Mouse (Mus musculus) hindbrain, embryonic 15.5 days (tissue): ENCODE data around the gene Clnk. TPM values are rescaled to one million over a fixed set of nuclear protein-coding genes. Genes with fewer than 3 reads are reported as not detected.

Experiments
- ATAC-seq: fragments of 200-750 bp; cut with Nextera tagmentation; 2 replicates; pipeline ENCODE4 v1.8.0; 2017; ENCODE audit warnings: low read depth, moderate number of reproducible peaks, moderate TSS enrichment; ENCODE audit not compliant: low FRiP score
- H3K27ac ChIP-seq: fragments of 300-500 bp; sonication (generic); replicated peaks from 2 replicates; pipeline ENCODE4 v1.5.1; 2015; ENCODE audit warnings: mild to moderate bottlenecking, inconsistent platforms
- H3K27me3 ChIP-seq: fragments of 300-500 bp; sonication (generic); 2 replicates; pipeline ENCODE4 v1.6.1; 2015; ENCODE audit warnings: control low read depth, inconsistent platforms
- H3K36me3 ChIP-seq: fragments of 300-500 bp; sonication (generic); 2 replicates; pipeline ENCODE4 v1.6.1; 2015; ENCODE audit warnings: control low read depth, inconsistent platforms
- H3K4me1 ChIP-seq: fragments of 300-500 bp; sonication (generic); replicated peaks from 2 replicates; pipeline ENCODE4 v1.6.1; 2015; ENCODE audit warnings: control low read depth, inconsistent platforms
- H3K4me2 ChIP-seq: fragments of 300-500 bp; sonication (generic); 2 replicates; pipeline ENCODE4 v1.6.1; 2015; ENCODE audit warnings: moderate library complexity, mild to moderate bottlenecking, inconsistent platforms
- H3K4me3 ChIP-seq: fragments of 300-500 bp; sonication (generic); 2 replicates; pipeline ENCODE4 v1.5.1; 2015; ENCODE audit warnings: mild to moderate bottlenecking, inconsistent platforms
- H3K9ac ChIP-seq: fragments of 300-500 bp; sonication (generic); 2 replicates; pipeline ENCODE4 v1.6.1; 2015; ENCODE audit warnings: inconsistent platforms
- H3K9me3 ChIP-seq: fragments of 300-500 bp; sonication (generic); 2 replicates; pipeline ENCODE4 v1.6.1; 2016; ENCODE audit warnings: control low read depth, inconsistent platforms
- WGBS: fragments of 180-500 bp; shearing (Covaris S2); methylation state at CpG from one replicate; pipeline ENCODE4 v1.1.7; 2015; 5-methylcytosine and 5-hydroxymethylcytosine counted together
- polyA plus RNA-seq: library from polyadenylated mRNA; unstranded; fragments of >200 nt; fragmentation: Nextera tagmentation; extraction: Ambion mirVana; gene quantifications from 2 replicates; pipeline ENCODE4 v1.2.1, GENCODE M21; 2015

The Clnk gene
- polyA plus RNA-seq, 1 experiment from 2014 or later = 0.09 TPM

DNA sequence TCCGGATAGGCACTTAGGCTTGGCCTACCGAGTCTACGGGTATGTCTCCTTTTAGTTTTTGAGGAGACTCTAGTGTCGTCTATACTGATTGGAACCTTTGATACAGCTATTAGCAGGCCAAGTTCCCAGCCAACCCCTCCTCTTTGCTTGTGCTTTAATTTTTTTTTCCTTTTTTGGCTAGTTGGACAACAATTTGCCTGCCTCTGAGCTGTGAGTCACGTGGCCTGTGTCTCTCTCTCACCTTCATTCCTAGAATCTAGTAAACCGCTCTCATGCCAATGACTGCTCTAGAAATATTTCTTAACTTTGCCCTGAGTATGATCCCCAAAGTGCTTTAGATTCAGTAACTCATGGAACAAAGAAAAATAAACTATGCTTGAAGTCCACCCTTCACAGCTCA is 173.7 kb downstream of the Clnk start:
- ATAC-seq = no peak
- Histone ChIP-seq H3K4me2 (no peak overlapping the region), H3K27ac (no peak overlapping the region), H3K9ac (no peak overlapping the region), H3K9me3 (no peaks in the 10 kb centered on the region), H3K4me1 (no peaks in the 10 kb centered on the region), H3K36me3 (no peaks in the 10 kb centered on the region), H3K27me3 (no peaks in the 10 kb centered on the region), H3K4me3 (no peak overlapping the region)
- WGBS = 90% methylated on average over 6 of the region's 6 CpGs

DNA sequence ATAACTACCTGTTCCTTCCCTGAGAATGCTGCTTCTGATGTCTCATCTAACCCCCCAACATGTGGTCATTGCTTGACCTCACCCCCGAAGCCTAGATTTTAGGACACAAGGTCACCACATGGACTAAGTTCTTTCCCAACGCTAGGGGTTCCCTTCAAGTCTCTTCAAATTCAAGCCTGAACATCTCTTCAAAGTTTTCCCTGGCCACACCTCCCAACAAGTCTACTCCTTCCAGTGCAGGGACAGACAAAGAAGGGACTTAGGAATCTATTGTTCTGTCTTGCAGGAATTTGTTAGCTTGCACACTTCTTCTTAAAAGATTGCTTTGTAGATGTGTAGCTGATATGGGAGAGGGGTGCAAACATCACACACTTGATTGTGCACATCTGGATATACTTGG is 174.5 kb downstream of the Clnk start:
- H3K36me3 ChIP-seq = no peaks in the 10 kb centered on the region
- no peaks in the 10 kb centered on the region for H3K9me3 ChIP-seq
- ATAC-seq = no peak
- WGBS = 73% methylated on average over 2 of the region's 2 CpGs
- no peaks in the 10 kb centered on the region for H3K27me3 ChIP-seq
- no peak overlapping the region for H3K4me3 ChIP-seq
- H3K4me2 ChIP-seq = no peak overlapping the region
- no peak overlapping the region for H3K27ac ChIP-seq
- no peaks in the 10 kb centered on the region for H3K4me1 ChIP-seq
- no peak overlapping the region for H3K9ac ChIP-seq

DNA sequence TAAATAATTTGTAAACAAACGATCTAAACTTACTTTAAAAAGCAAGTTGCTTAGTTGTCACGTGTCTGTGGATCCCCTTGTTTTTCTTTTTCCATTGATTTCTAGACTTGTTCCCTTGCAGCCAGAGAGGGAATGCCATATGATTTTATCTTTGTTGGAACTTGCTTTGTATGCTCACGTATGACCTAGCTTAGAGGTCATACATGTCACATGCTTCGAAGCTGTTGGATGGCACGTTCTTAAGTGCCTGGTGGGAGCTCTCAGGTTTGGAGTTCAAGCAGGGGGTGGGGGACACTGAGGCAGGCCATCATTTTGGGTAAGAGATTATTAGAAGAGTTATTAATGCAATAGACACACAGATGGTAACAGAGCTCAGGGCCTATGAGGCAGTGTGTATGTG is 178.1 kb downstream of the Clnk start:
- H3K4me2 ChIP-seq = no peak overlapping the region
- no peaks in the 10 kb centered on the region for H3K4me1 ChIP-seq
- H3K27me3 ChIP-seq = no peaks in the 10 kb centered on the region
- no peak overlapping the region for H3K9ac ChIP-seq
- H3K36me3 ChIP-seq = no peaks in the 10 kb centered on the region
- H3K27ac ChIP-seq = no peak overlapping the region
- H3K9me3 ChIP-seq = no peaks in the 10 kb centered on the region
- H3K4me3 ChIP-seq = no peak overlapping the region
- ATAC-seq = no peak
- 67% methylated on average over 5 of the region's 5 CpGs for WGBS

DNA sequence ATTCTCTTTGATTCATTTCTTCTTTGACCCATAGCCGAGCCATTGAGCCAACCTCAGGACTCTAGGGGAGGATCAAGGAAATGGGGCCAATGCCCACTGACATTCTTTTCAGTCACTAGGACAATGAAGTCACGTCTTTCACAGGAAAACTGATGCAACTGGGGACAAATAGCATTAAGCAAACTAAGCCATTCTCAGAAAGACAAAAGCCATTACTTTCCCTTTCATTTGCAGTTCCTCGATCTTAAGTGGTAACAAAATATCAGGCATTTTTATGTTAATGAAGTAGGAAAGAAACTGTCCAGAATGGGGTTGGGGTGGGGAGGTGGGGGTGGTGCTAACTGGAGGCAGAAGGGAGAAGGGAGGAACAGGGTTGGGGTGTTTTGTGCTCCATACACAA is 178.6 kb downstream of the Clnk start:
- 12% methylated on average over 3 of the region's 3 CpGs for WGBS
- Histone ChIP-seq H3K9me3 (no peaks in the 10 kb centered on the region), H3K4me3 (no peak overlapping the region), H3K27ac (no peak overlapping the region), H3K9ac (no peak overlapping the region), H3K27me3 (no peaks in the 10 kb centered on the region), H3K4me1 (no peaks in the 10 kb centered on the region), H3K4me2 (no peak overlapping the region), H3K36me3 (no peaks in the 10 kb centered on the region)
- ATAC-seq = no peak

DNA sequence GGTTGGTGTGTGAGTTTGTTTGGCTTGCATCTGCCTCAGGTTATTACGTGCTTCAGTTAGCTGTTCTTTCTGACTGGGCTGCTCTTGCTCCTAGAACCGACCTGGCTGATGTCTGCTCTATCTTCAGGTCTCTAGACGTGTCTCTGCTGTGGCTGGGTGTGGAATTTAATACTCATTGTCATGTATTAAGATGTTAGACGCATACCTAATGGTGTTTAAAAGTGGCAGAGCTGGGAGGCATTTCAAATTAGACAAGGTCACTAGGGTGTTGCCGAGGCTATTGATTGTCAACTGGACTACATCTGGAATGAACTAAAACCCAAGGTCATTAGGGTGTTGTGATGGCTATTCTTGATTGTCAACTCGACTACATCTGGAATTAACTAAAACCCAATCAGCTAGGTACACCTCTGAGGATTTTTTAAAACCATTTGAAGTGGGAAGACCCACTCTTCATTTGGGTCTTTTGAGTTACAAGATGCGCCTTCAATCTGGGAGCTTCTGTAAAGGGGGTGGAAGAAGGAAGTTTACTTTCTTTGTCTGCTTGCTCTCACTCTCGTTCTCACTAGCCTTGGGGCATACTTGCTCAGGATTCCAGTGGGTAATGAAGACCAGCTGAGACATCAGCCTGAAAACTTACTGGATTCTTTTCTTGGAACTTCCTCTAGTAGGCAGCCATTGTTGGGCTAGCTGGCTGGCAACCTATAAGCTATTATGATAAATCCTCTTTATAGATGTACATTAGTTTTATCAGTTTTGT is 179.8 kb downstream of the Clnk start:
- Histone ChIP-seq H3K9me3 (no peaks in the 10 kb centered on the region), H3K27me3 (no peaks in the 10 kb centered on the region), H3K4me3 (no peak overlapping the region), H3K4me1 (no peaks in the 10 kb centered on the region), H3K36me3 (no peaks in the 10 kb centered on the region), H3K4me2 (no peak overlapping the region), H3K9ac (no peak overlapping the region), H3K27ac (no peak overlapping the region)
- no peak for ATAC-seq
- WGBS = 68% methylated on average over 8 of the region's 8 CpGs

DNA sequence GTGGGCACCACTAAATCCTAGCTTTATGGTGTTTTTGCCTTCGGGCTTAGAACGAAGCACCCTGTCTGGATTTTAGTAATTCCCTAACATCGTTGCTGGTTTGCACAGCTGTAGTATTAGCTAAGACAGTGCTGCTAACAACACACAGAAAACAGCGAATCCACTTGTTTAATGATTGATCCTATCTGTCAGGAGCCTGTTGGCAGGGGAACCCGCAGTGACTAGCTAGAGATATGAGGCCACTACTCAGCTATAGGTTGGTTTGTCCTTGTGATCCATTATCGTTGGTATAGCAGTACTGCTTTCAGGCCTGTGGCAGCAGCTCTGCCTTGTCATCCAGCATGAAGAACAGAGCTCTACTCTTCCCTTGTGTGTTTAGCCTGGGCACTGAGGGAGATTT is 183.8 kb downstream of the Clnk start:
- Histone ChIP-seq H3K4me1 (no peaks in the 10 kb centered on the region), H3K36me3 (no peaks in the 10 kb centered on the region), H3K4me3 (no peak overlapping the region), H3K9ac (no peak overlapping the region), H3K27ac (no peak overlapping the region), H3K9me3 (no peaks in the 10 kb centered on the region), H3K27me3 (no peaks in the 10 kb centered on the region), H3K4me2 (no peak overlapping the region)
- WGBS = 88% methylated on average over 6 of the region's 6 CpGs
- ATAC-seq = no peak

DNA sequence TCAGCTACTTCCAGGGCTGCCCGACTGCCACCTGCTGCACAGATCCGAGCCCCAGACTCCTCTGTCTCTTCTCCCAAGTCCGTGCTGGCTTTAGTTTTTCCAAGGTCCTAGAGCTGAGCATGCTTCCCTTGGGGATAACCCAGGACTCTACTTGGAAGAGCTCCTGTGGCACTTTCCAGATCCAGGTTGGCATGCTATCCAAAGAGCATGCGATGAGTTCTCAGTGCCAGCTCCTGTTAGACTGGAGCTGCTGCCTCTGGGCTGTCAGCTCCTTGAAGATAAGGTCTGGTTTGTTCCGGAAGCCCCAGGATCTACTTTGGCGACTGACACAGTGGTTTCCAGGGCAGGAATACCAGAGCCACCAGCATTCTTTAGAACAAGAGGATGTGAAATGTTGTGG is 187.4 kb downstream of the Clnk start:
- Histone ChIP-seq H3K27me3 (no peaks in the 10 kb centered on the region), H3K27ac (no peak overlapping the region), H3K4me2 (no peak overlapping the region), H3K4me1 (no peaks in the 10 kb centered on the region), H3K4me3 (no peak overlapping the region), H3K9ac (no peak overlapping the region), H3K9me3 (no peaks in the 10 kb centered on the region), H3K36me3 (no peaks in the 10 kb centered on the region)
- no peak for ATAC-seq
- 90% methylated on average over 6 of the region's 6 CpGs for WGBS

DNA sequence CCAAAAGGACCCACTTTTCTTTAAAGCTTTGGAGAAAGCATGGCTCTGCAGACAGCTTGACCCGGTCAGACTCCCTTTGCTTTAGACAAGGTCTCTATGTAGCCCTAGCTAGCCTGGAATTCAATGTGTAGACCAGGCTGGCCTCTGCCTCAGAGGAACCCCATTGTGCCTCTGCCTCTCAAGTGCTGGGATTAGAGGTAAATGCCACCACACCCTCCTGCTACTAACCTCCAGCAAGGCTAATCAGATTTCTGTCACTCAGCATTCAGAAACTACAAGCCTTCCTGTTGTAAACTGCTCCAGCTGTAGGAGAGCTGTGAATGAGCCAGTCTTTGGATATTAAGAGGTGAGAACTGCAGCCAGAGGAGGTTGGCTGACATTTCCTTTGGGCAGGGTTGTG is 188.9 kb downstream of the Clnk start:
- WGBS = 79% methylated on average over 1 of the region's 1 CpGs

DNA sequence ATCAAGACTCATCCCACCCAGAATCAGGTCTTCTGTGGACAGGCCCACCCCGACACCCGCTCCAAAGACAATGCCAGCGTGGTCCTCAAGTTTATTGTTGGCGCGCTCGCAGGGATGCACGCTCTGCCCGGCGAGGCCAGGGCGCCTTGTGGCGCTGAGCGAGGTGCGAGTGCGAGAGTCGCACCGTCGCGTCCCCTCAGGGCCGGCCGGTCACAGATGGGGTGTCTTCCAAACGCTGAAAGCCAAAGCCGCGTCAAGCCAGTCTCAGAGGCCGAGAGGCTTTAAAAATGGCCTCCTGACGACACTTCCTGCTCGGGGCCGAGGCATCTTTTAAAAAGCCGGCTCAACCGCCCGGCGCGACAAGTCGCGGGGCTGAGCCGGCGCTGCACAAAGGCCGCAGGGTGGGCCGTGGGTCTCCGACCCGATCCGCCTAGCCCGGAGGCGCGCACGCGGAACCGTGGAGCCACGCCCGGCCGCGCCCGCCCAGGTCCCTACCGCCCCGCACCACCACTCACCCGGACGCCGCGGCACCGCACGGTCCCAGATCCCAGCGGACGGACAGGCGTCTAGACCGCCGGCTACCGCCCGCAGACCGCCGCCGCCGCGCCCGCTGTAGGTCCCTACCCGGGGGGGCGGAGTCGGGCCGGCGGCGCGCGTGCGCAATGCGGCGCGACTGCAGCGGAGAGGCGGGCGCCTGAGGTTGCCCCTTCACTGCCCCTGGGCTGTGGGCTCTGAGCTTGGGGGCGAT is 192.3 kb downstream of the Clnk start, which contains the start of gene Zfp518b:
Gene Zfp518b, minus strand, starts transcription at position 663 of the 748 bp plus-strand sequence.
- Histone ChIP-seq H3K36me3 (peaks cover 36% of the 10 kb centered on the region), H3K27me3 (no peaks in the 10 kb centered on the region), H3K27ac (peak within 1 kb of the TSS; percentile 89), H3K4me3 (peak within 1 kb of the TSS; percentile 84), H3K4me1 (peaks cover 14% of the 10 kb centered on the region), H3K9me3 (no peaks in the 10 kb centered on the region), H3K4me2 (peak within 1 kb of the TSS; percentile 73), H3K9ac (peak within 1 kb of the TSS; percentile 90)
- WGBS = under 1% methylated on average over 88 of the region's 89 CpGs
- peak; percentile 93 for ATAC-seq

More for the DNA sequence above, 188.9 kb downstream of the Clnk start:
- Histone ChIP-seq H3K27ac (no peak overlapping the region), H3K4me2 (no peak overlapping the region), H3K9ac (no peak overlapping the region), H3K27me3 (no peaks in the 10 kb centered on the region), H3K4me1 (peaks cover 13% of the 10 kb centered on the region), H3K36me3 (peaks cover 3% of the 10 kb centered on the region), H3K9me3 (no peaks in the 10 kb centered on the region), H3K4me3 (no peak overlapping the region)
- no peak for ATAC-seq

DNA sequence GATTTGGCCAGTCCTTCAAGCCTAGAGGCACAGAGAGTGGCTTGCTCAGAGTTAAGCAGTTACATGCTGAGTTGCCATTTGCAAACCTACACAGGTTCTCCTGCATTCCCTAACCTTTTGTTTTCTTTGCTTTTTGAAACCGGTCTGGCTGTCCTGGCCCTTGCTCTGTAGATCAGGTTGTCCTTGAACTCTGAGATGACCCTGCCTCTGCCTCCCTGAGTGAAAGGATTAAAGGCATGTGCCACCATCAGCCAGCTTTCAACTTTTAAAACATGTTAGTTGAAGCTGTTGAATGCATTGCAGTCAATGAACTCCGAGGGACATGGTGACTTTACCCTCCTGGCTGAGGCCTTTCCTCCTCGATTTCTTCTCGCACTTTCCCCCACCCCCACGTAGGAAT is 217.8 kb downstream of the Clnk start:
- no peaks in the 10 kb centered on the region for H3K4me1 ChIP-seq
- H3K4me3 ChIP-seq = no peak overlapping the region
- no peak overlapping the region for H3K27ac ChIP-seq
- H3K9ac ChIP-seq = no peak overlapping the region
- no peaks in the 10 kb centered on the region for H3K9me3 ChIP-seq
- no peak overlapping the region for H3K4me2 ChIP-seq
- 85% methylated on average over 5 of the region's 5 CpGs for WGBS
- H3K36me3 ChIP-seq = no peaks in the 10 kb centered on the region
- no peaks in the 10 kb centered on the region for H3K27me3 ChIP-seq
- ATAC-seq = no peak
